Mouse (Mus musculus) MEL (cell line): Measurements from ENCODE around the gene Klk1b5.
"Not testable (repeated sequence)": the region's sequence is repeated elsewhere in the genome, so short reads cannot be mapped to it uniquely, and the experiment has no call there.

ENCODE experiments used
- CTCF ChIP-seq, 3 experiments: IDR thresholded peaks in 2 of 3; conservative IDR thresholded peaks in 1 of 3; 2 replicates each; pipeline ENCODE4 v1.5.1; 2011 to 2012; ENCODE audit warnings: low read length in 3 of 3, low read depth in 2 of 3, mild to moderate bottlenecking in 2 of 3, improper control_type of control experiment in 1 of 3, inconsistent platforms in 1 of 3, mixed read lengths in 1 of 3, moderate library complexity in 1 of 3; ENCODE audit not compliant: control insufficient read depth in 1 of 3, insufficient read depth in 1 of 3, poor library complexity in 1 of 3, severe bottlenecking in 1 of 3
- E2F4 ChIP-seq: IDR thresholded peaks from 2 replicates; pipeline ENCODE4 v1.6.1; 2011; ENCODE audit warnings: low read depth, low read length, improper control_type of control experiment, borderline replicate concordance
- GATA1 ChIP-seq: IDR thresholded peaks from 2 replicates; pipeline ENCODE4 v1.6.1; 2011; ENCODE audit warnings: low read depth, low read length, improper control_type of control experiment
- MXI1 ChIP-seq: IDR thresholded peaks from 2 replicates; pipeline ENCODE4 v1.6.1; 2011; ENCODE audit warnings: mild to moderate bottlenecking, low read depth, low read length, improper control_type of control experiment
- POLR2A ChIP-seq, 2 experiments: IDR thresholded peaks; 2 replicates each; pipeline ENCODE4 v1.6.1; 2011 to 2012; ENCODE audit warnings: low read length in 2 of 2, mild to moderate bottlenecking in 2 of 2, control low read depth in 1 of 2, improper control_type of control experiment in 1 of 2, low read depth in 1 of 2, moderate library complexity in 1 of 2; ENCODE audit not compliant: control insufficient read depth in 1 of 2, insufficient read depth in 1 of 2, poor library complexity in 1 of 2
- RAD21 ChIP-seq: IDR thresholded peaks from 2 replicates; pipeline ENCODE4 v1.6.1; 2011; ENCODE audit warnings: mild to moderate bottlenecking, low read depth, low read length, improper control_type of control experiment
- SMC3 ChIP-seq: IDR thresholded peaks from 2 replicates; pipeline ENCODE4 v1.6.1; 2011; ENCODE audit warnings: low read depth, low read length, improper control_type of control experiment

DNA sequence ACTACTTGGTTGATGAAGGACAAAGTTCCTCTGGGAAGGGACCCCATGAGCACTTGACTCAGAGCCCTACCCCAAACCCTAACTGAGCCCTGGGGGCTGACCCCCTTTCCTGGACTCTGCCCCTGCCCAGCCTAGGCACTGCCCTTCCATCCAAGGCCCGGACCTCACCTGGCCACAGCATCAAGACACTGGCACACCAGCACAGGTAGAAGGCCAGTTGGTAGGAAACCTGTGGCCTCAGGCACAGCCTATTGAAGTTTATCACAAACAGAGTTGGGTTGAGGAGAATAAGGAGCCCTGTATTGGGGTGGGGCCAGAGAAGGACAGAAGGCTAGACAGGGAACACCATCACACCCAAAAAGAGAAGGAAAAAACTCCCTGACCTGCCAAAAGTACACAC, 22.3 kb upstream of the Klk1b5 start:
- not testable (repeated sequence) for TF ChIP-seq SMC3; GATA1; MXI1; CTCF (IDR thresholded peaks at IDR 0.05 in 2 of 3, conservative IDR thresholded peaks at IDR 0.05 in 1 of 3; ENCODE audit: control insufficient read depth in 1 of 3, insufficient read depth in 1 of 3, low read depth in 2 of 3, low read length in 3 of 3, poor library complexity in 1 of 3, severe bottlenecking in 1 of 3); E2F4; POLR2A (IDR thresholded peaks at IDR 0.05; ENCODE audit: control insufficient read depth in 1 of 2, insufficient read depth in 1 of 2, low read depth in 1 of 2, low read length in 2 of 2, poor library complexity in 1 of 2); RAD21
